Mouse (Mus musculus): ENCODE measurements around the gene Tbc1d22a.

DNA sequence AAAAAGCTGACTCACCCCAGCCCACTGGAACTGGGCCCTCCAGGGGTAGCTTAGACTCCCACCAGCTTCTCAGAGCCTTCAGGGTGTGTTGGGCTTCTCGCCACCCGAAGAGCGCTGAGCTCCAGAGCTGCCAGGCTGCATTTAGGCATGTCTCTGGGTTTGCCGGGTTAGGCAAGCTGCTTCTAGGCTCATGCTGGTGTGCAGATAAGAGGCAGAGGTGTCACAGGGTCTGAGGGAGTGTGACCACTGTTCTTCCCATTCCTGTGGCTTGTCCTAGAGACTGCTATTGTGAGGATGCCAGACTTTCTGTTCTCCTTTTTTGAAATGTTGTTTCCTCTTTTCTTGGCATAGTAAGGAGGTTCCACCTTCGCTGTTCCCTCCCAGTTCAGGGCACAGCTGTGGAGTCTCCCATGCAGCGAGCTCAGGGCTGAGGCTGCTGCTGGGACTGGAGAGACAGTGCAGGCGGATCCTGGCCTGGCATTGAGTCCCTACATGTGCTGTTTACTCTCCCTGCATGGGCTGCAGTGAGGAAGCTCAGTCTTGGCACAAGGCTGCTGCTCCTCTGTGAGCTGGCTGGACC is 10.8 kb downstream of the Tbc1d22a start:
- TF ChIP-seq CTCF (IDR thresholded peaks at IDR 0.05; ENCODE audit: borderline replicate concordance, control insufficient read depth, extremely low read depth, insufficient read depth, low read length, poor library complexity) (no peak), POLR2A (IDR thresholded peaks at IDR 0.05; ENCODE audit: control insufficient read depth, extremely low read depth, insufficient read depth, low read length, poor library complexity) (no peak)

All from thymus, adult 2 months (tissue).